Mouse (Mus musculus) liver, embryonic 11.5 days (tissue): ENCODE results near the gene Dpm2. TPM values are rescaled to one million over a fixed set of nuclear protein-coding genes. Genes with fewer than 3 reads are reported as not detected.

Experiments used
- ATAC-seq: fragments of 200-750 bp; cut with Nextera tagmentation; replicated peaks from 2 replicates; pipeline ENCODE4 v1.8.0; 2017; ENCODE audit warnings: moderate number of reproducible peaks, mild to moderate bottlenecking, moderate TSS enrichment, moderate library complexity; ENCODE audit not compliant: low FRiP score
- DNase-seq: peaks from one replicate; pipeline ENCODE4 v3.0.0-alpha.2; 2017; ENCODE audit warnings: low spot score
- H3K27ac ChIP-seq: fragments of 300-500 bp; sonication (generic); 2 replicates; pipeline ENCODE4 v1.5.1; 2014; ENCODE audit warnings: mild to moderate bottlenecking, low read depth, low read length, control low read depth
- H3K27me3 ChIP-seq: fragments of 300-500 bp; sonication (generic); replicated peaks from 2 replicates; pipeline ENCODE4 v1.6.1; 2014; ENCODE audit warnings: low read length, mixed read lengths; ENCODE audit not compliant: control insufficient read depth, insufficient read depth
- H3K36me3 ChIP-seq: fragments of 300-500 bp; sonication (generic); 2 replicates; pipeline ENCODE4 v1.6.1; 2014; ENCODE audit warnings: mild to moderate bottlenecking, low read length, moderate library complexity, mixed read lengths; ENCODE audit not compliant: control insufficient read depth, insufficient read depth
- H3K4me1 ChIP-seq: fragments of 300-500 bp; sonication (generic); replicated peaks from 2 replicates; pipeline ENCODE4 v1.6.1; 2014; ENCODE audit warnings: low read length, mixed read lengths; ENCODE audit not compliant: control insufficient read depth, insufficient read depth
- H3K4me2 ChIP-seq: fragments of 300-500 bp; sonication (generic); 2 replicates; pipeline ENCODE4 v1.6.1; 2014; ENCODE audit warnings: mild to moderate bottlenecking, control low read depth, moderate library complexity
- H3K4me3 ChIP-seq: fragments of 300-500 bp; sonication (generic); 2 replicates; pipeline ENCODE4 v1.5.1; 2014; ENCODE audit warnings: low read depth, low read length, control low read depth
- H3K9ac ChIP-seq: fragments of 300-500 bp; sonication (generic); 2 replicates; pipeline ENCODE4 v1.6.1; 2014; ENCODE audit warnings: low read depth, low read length, control low read depth
- H3K9me3 ChIP-seq: fragments of 300-500 bp; sonication (generic); 2 replicates; pipeline ENCODE4 v1.6.1; 2016; ENCODE audit warnings: low read length, inconsistent platforms, mixed read lengths; ENCODE audit not compliant: control insufficient read depth
- WGBS: fragments of 180-500 bp; shearing (Covaris S2); extraction: QIAGEN DNeasy Blood & Tissue Kit; methylation state at CpG from one replicate; pipeline ENCODE4 v1.1.7; 2014; 5-methylcytosine and 5-hydroxymethylcytosine counted together
- polyA plus RNA-seq: library from polyadenylated mRNA; unstranded; fragments of >200 nt; fragmentation: Nextera tagmentation; extraction: Ambion mirVana; gene quantifications from 2 replicates; pipeline ENCODE4 v1.2.1, GENCODE M21; 2014

Dpm2 gene
- polyA plus RNA-seq, 1 experiment from 2014 or later, result 109 TPM

DNA sequence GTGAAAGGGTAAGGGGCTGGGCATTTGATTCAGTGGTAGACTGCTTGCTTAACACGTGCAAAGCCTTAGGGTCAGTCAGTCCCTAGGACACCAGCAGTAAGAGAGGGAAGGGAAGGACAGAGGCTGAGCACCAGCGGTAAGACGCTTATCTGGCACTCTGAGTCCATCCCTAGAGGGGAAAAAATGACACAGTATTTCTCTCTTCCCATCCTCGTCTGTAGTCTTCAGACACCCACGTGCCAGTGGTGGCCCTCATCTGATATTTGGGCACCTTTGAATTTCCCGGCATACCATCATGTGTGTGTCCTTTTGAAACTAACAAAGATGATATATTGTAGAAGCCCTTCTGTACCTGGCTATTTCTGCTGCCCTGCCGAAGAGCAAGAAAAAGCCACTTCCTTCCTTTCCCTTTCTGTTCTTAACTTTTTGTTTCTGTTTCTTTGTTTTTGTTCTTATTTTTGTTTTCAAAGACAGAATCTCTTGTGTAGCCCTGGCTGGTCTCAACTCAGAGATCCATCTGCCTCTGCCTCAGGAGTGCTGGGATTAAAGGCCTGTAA, 17.0 kb upstream of the Dpm2 start:
- no peak for DNase-seq
- H3K4me2 ChIP-seq, result no peak overlapping the region
- H3K27ac ChIP-seq, result no peak overlapping the region
- H3K9me3 ChIP-seq, result no peaks in the 10 kb centered on the region
- no peak overlapping the region for H3K9ac ChIP-seq
- H3K4me3 ChIP-seq, result no peak overlapping the region
- 39% methylated on average over 7 of the region's 7 CpGs for WGBS
- H3K4me1 ChIP-seq, result peaks cover 7% of the 10 kb centered on the region
- H3K27me3 ChIP-seq, result no peaks in the 10 kb centered on the region
- ATAC-seq, result no peak
- H3K36me3 ChIP-seq, result no peaks in the 10 kb centered on the region

DNA sequence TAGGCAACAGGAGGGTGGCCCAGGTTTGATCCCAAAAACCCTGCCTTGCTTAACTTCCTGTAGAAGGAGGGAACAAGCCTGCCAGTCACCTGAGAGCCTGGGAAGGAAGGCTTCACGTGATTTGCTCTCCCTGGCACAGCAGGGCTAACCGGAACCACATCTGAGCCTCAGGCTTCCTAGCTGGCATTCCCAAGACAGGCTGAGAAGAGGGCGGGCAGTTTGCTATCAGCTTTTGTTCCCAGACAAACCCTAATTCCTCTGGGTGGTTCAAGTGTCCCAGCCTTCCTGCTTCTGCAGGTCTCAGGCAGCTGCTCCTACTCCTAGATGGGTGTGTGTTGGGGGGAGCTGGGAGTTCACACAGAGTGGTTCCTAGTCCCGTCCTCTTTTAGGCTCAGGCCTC, 15.2 kb upstream of the Dpm2 start:
- Histone ChIP-seq H3K27me3 (no peaks in the 10 kb centered on the region), H3K4me3 (no peak overlapping the region), H3K4me1 (peaks cover 11% of the 10 kb centered on the region), H3K9me3 (no peaks in the 10 kb centered on the region), H3K36me3 (no peaks in the 10 kb centered on the region), H3K9ac (no peak overlapping the region), H3K4me2 (no peak overlapping the region), H3K27ac (no peak overlapping the region)
- DNase-seq, result no peak
- no peak for ATAC-seq
- WGBS, result 53% methylated on average over 4 of the region's 4 CpGs

DNA sequence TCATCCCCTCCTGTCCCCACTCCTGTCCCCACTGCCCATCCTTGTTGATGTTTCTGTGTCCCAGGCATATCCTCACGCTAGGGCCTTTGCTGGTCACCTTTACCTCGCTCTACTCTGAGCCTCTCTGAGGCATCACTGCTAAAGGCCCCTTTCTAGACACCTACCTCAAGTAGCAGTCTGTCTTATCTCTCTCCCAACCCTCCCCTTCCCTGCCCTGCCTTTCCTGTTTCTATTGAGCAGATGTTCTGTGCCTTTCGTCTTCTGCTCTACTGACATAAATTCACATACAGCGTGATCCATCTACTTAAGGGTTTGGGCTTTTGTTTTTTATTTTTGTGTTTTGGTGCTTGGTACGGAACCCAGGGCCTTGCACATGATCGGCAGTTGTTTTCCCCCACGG, 14.6 kb upstream of the Dpm2 start:
- H3K4me3 ChIP-seq, result no peak overlapping the region
- H3K36me3 ChIP-seq, result no peaks in the 10 kb centered on the region
- no peak overlapping the region for H3K4me2 ChIP-seq
- no peaks in the 10 kb centered on the region for H3K27me3 ChIP-seq
- H3K4me1 ChIP-seq, result peaks cover 11% of the 10 kb centered on the region
- H3K27ac ChIP-seq, result no peak overlapping the region
- WGBS, result 64% methylated on average over 7 of the region's 7 CpGs
- ATAC-seq, result no peak
- no peak overlapping the region for H3K9ac ChIP-seq
- no peaks in the 10 kb centered on the region for H3K9me3 ChIP-seq
- DNase-seq, result no peak

DNA sequence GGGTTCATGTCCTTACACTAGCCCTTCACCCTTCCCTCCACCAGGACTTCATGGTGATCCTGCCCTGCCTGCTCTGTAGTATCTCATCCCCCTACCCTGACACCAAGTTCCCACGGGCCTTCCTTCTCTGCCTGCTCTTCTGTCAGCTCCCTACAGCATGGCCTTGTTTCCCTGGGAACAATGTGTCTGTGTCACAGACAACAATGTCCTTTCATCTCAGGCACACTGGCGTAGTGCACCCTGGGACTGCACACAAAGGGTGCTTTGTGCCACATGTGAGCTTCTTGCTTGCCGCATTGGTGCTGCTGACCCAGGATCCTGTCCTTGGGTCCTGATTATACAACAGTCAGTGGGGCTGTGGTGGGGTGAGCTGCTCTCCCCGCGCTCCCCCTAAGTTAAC, 11.1 kb upstream of the Dpm2 start:
- H3K9ac ChIP-seq, result no peak overlapping the region
- no peak for ATAC-seq
- WGBS, result 83% methylated on average over 5 of the region's 5 CpGs

DNA sequence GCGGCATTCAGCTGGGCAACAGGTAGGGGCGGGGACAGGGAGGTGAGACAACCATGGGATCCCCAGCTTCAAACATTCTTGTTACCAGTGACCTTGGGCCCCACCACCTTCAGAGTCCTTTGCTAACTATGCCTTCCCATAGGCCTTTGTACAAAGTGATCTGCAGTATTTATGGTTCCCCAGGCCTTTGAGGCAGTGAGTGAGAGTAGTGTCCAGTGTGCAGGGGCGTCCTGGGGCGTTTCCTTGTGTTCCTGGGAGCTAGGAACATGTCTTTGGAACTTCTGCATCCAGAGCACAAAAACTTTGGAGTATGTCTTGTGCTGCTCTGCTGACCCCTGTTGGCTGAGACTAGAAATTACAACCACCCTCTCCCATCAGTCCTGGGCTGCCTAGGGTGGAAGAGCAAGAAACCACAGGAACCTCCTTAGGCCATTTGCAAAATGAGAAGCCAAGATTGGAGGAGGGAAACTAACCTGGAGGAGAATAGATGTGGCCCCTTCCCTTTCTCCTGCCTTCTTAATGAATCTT, 4.1 kb upstream of the Dpm2 start:
- no peak for DNase-seq
- Histone ChIP-seq H3K27me3 (no peaks in the 10 kb centered on the region), H3K4me1 (peaks cover under 1% of the 10 kb centered on the region; the same call in 1 of the 2 replicates), H3K4me3 (no peak overlapping the region), H3K4me2 (no peak overlapping the region), H3K27ac (no peak overlapping the region), H3K9ac (no peak overlapping the region), H3K36me3 (peaks cover 9% of the 10 kb centered on the region), H3K9me3 (no peaks in the 10 kb centered on the region)
- ATAC-seq, result no peak
- WGBS, result 38% methylated on average over 4 of the region's 4 CpGs

More for the DNA sequence above, 11.1 kb upstream of the Dpm2 start:
- Histone ChIP-seq H3K4me3 (no peak overlapping the region), H3K36me3 (0 out of 2 replicates have a peak, but pooled peaks cover 2% of the 10 kb centered on the region), H3K27me3 (no peaks in the 10 kb centered on the region), H3K9me3 (no peaks in the 10 kb centered on the region), H3K4me2 (no peak overlapping the region), H3K4me1 (peaks cover 11% of the 10 kb centered on the region), H3K27ac (no peak overlapping the region)
- no peak for DNase-seq

DNA sequence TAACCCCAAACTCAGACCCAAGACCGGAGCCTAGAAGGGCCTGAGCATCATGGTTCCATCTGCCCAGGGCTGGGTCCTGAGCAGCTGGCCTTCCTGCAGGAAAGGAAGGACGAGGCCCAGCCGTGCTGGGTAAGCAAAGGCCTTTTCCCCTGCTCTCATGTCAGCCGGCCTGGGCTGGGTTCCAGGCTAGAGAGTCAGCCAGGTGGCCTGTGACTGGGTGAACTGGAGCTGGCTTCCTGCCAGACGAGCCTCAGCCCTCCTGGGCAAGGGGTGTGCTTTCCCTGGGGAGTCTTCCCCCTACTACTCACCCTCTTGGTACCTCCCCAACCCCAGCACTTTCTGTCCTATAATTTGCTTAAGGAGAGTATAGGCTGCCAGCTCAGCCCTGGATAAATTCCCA, 2.5 kb upstream of the Dpm2 start:
- WGBS, result 71% methylated on average over 5 of the region's 5 CpGs
- Histone ChIP-seq H3K27ac (no peak overlapping the region), H3K9ac (no peak overlapping the region), H3K27me3 (no peaks in the 10 kb centered on the region), H3K9me3 (no peaks in the 10 kb centered on the region), H3K4me1 (peaks cover 6% of the 10 kb centered on the region; the same call in 1 of the 2 replicates), H3K4me3 (no peak overlapping the region), H3K4me2 (no peak overlapping the region), H3K36me3 (peaks cover 10% of the 10 kb centered on the region)
- ATAC-seq, result no peak
- no peak for DNase-seq

DNA sequence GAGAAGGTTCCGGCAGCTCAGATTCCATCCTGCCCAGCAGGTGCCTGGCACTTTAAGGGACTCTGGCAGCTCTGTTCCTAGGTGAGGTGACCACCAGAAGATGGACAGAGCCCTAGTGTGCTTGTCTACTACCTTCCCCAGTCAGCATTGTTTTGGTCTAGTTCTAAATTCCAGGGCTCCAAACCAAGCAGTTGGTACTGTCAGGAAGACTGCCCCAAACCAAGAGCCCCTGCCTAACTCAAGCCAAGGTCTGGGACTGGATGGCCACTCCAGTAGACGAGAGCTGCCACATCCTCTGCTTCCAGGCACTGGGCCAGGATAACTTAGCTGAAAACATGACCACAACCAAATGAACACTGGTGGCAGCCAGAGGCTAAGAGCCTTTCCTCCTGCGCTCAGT, 1.7 kb upstream of the Dpm2 start:
- H3K4me2 ChIP-seq, result no peak overlapping the region
- H3K27ac ChIP-seq, result no peak overlapping the region
- no peaks in the 10 kb centered on the region for H3K9me3 ChIP-seq
- DNase-seq, result no peak
- H3K36me3 ChIP-seq, result peaks cover 10% of the 10 kb centered on the region
- H3K9ac ChIP-seq, result no peak overlapping the region
- no peaks in the 10 kb centered on the region for H3K27me3 ChIP-seq
- WGBS, result 91% methylated on average over 3 of the region's 3 CpGs
- peaks cover 6% of the 10 kb centered on the region; the same call in 1 of the 2 replicates for H3K4me1 ChIP-seq
- H3K4me3 ChIP-seq, result no peak overlapping the region
- ATAC-seq, result no peak

DNA sequence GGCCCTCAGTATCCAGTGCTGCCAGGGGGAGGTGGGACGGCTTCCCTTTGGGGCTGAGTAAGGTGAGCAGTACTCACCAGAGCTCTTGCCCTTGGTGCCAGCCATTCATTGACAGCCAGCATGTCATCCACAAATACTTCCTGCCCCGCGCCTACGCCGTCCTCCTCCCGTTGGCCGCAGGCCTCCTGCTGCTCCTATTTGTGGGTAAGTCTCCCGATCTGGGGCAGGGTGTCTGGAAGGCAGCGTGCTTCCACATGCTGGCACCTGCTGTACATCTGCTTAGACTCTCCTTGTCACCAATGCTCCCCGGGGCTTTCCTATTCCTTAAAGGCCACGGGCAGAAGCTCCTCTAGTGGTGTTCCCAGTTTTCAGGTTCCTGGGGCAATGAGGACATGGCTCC, 1.5 kb downstream of the Dpm2 start:
- Histone ChIP-seq H3K9me3 (no peaks in the 10 kb centered on the region), H3K9ac (no peak overlapping the region; the same call in 1 of the 2 replicates), H3K27ac (no peak overlapping the region), H3K4me3 (no peak overlapping the region; the same call in 1 of the 2 replicates), H3K4me1 (peaks cover 14% of the 10 kb centered on the region), H3K36me3 (peaks cover 7% of the 10 kb centered on the region), H3K27me3 (peaks cover 12% of the 10 kb centered on the region), H3K4me2 (peak overlapping the region; percentile 81)
- WGBS, result 90% methylated on average over 11 of the region's 11 CpGs
- ATAC-seq, result no peak
- DNase-seq, result no peak

DNA sequence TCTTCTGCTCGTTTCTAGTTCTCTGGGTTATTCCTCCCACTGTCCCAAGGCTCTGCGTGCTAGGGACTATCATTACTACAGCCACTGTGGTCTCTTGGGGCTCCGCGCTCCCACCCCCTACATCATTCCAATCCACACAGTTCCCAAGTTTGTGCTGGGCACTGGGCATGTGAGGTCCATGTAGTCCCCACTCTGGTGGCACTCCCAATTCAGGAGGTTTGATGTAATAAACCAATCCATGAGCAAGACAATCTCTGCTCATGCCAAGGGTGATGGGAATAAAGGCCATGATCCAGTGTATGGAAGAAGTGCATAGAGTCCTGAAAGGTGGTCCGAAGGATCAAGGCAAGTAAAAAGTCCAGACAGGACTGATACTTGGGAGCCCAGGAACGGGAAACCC, 3.8 kb downstream of the Dpm2 start, which contains the start of gene Pip5kl1:
Gene Pip5kl1 (plus strand): TSS at position 301 of the 400 bp plus-strand sequence.
- H3K27me3 ChIP-seq, result peaks cover 32% of the 10 kb centered on the region
- 80% methylated on average over 6 of the region's 6 CpGs for WGBS
- H3K4me2 ChIP-seq, result peak within 1 kb of the TSS; percentile 79
- no peaks in the 10 kb centered on the region for H3K9me3 ChIP-seq
- 0 out of 2 replicates have a peak, but pooled peaks cover 4% of the 10 kb centered on the region for H3K36me3 ChIP-seq
- DNase-seq, result no peak
- H3K4me3 ChIP-seq, result peak within 1 kb of the TSS; percentile 42
- peaks cover 14% of the 10 kb centered on the region for H3K4me1 ChIP-seq
- H3K27ac ChIP-seq, result no peak within 1 kb of the TSS
- no peak for ATAC-seq
- no peak within 1 kb of the TSS for H3K9ac ChIP-seq
